Mouse (Mus musculus): ENCODE measurements around the gene Spink4.

Spink4 gene

DNA sequence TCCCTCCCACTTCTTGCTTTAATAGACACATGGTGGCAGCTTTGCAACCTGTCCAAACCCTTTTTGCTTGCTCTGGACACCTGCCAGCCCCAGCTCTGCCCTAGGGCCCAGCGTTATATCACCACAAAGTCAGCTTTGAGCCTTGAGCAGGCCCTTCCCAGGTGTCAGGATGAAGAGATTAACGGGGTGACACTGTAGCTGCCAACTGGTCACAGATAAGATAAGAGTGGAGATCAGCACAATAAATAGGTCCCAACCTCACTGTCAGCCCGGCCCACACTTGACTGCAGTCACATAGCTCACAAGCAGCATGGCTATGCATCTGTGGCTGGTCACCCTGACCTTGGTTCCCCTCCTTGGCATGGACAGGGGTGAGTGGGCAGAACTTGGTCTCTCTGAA lies at the start of gene Spink4:
TSS of gene Spink4 (plus strand) at position 268 of the 400 bp plus-strand sequence.
- no peak for DNase-seq

DNA sequence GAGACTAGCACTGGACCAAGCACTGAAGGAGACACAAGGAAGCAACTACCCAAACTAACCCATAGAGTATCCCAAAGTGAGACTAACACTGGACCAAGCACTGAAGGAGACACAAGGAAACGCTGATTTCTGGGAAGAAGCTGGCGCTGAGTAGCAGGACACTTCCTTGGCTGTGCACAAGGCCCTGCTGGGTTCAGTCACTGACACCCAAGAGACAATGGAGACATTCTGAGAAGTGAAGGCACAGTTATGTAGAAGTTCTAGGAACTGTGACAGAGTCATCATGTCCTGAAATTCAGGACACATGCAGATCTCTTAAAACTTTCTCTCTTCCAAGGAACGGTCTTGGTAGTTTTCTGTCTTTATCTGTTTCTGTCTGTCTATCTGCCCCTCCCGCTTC lies 49.6 kb upstream of the Spink4 start:
- DNase-seq, result no peak

DNA sequence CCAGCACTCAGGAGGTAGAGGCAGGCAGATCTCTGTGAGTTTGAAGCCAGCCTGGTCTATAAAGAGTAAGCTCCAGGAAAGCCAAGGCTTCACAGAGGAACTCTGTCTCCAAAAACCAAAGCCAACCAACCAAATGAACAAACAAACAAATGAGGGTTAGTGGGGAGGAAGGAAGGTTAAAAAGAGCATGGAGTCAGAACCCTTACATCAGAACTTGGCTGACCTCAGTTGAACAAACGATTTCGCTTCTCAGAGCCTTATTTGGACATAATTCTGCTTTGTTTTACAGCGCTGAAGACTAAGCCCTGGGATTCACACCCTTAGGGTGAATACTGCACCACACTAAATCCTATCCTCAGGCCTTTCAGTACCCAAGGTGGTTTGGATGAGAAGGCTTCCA lies 47.7 kb upstream of the Spink4 start:
- DNase-seq, result no peak

DNA sequence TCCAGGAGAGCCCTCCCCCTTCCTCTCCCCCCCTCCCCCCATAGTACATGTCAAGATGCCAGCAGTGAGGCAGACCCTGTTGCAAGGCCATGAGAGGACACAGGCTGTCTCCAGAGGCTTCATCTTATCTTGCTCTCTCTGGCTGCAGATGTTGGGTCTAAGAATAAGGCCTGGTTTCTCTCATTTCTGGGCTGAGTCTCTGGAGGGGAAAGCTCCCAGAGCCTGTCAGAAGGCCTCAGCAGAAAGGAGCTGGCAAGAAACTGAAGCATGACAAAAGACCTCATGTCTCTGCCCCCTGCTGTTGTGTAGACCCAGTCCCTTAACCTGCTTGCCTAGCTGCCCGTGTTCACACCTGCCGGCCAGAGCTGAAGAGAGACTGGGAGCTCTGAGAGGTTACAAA lies 46.5 kb upstream of the Spink4 start:
- no peak for DNase-seq

DNA sequence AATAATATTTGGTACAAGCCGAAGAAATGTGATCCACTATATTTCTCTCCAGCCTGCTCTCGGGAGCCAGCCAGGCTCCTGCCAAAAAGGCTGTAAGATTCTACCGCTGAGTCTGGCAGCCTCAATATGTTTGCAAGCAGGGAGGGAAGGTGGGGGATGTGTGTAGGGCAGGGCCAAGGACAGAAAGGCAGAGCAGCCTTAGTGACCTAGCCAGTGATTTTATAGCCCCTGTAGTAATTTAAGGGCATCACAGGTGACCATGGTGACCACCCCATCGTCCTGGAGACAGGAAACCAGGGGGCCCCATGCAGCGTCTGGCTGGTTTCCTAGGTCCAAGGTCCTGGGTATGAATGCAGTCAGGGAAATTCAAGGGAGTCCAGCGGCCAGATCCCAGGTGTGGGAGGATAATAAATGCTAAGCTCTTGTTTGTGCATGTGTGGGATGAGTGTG lies 45.7 kb upstream of the Spink4 start:
- DNase-seq, result peak; percentile 53

DNA sequence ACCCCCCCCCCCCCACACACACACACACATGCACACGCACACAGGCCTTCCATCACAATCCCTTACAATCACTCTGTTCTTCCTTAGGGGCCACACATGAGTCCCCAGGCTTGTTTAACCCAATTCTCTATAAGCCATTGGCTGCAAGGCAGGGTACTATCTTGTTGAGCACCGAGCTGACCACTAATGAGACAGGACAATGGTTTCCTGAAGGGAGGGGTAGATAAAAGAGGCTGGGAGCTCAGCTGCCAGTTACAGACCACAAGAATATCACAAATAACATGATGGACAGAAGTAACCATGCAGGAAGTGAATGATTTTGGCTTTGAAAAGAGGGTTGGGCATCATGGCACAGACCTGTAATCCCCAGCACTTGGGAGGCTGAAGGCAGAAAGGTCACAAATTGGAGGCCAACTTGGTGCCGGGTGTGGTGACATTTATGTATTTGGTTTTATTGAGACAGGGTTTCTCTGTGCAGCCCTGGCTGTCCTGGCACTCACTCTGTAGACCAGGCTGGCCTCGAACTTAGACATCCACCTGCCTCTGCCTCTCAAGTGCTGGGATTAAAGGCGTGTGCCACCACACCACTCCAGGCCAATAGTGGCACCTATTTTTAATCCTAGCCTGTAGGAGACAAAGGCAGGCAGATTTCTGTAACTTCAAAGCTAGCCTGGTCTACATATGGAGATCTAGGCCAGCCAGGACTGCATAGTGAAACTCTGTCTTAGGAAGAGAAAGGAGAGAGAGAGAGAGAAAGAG lies 44.9 kb upstream of the Spink4 start:
- DNase-seq, result no peak

DNA sequence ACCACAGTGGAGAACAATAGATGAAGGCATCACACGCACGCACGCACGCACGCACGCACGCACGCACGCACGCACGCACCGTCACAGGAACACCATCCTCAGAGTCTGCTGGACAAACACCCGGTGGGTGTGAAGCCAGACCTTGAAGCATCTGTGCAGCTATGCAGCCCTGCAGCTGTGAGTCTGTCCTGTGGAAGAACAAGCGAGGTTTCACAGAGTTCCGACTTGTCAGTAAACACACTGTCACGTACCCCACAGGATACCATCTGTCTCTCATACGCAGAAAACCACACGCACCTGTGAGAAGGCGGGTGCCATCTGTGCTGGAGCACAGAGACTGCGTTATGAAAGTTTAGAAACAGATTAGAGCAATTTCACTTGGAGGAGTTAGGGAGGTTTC lies 44.0 kb upstream of the Spink4 start:
- DNase-seq, result no peak

DNA sequence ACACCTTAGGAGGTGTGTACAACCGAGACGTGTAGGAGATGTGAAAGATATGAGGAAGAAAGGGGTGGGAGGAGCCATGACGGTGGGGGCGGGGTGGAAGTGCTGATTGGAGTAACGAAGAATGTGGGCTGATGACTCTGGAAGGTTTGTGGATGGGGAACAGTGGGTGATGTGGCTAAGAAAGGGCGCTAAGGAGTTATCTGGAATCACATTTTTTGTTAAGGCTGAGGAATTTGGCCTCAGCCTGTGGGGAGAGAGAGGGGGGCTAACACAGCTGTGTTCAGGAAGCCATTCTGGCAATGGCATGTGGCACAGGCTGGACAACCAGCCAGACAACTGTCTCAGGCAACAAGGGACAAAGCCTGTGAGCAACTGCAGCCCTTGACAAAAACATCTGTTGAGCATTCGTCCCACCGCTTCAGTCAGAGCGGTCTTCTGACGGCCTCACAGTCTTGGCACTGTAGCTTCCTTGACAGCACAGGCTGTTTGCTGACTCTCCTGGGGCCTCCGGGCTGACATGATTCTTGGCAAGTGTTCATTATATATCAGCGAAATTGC lies 43.0 kb upstream of the Spink4 start:
- DNase-seq, result no peak

DNA sequence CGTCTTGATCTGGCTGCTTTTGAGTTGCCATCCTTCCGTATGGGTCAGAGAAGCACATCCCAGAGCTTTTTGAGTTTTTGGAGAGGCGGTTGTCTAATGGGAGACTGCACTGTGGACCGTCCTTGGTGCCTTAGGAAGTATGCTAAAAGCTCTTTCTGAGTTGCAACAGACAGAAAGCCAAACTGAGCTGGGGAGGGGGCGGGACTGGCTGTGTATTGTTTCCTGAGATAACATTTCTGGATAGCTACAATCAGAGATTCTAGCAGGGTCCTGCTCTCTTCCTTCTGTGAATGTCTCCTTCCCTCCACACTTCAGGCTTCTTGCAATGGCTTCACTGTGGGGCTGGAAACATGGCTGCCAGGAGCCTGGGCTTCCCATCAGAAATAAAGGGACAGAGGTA lies 42.3 kb upstream of the Spink4 start:
- DNase-seq, result no peak

DNA sequence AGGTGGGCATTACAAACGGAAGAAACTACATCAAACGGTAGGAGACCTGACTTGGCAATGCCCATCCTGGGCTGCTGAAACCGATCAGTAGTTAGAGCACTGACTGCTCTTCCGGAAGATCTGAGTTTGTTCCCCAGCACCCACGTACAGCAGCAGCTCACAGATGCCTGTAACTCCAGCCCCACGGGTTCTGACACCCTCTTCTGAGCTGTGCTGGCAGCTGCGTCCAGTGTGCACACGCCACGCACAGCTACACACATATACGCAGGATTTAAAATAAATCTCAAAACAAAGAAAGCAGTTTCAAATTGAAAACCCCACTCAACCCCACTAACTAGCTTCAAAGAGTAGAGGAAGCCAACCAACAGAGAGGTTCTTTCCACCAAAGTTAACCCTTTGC lies 36.7 kb upstream of the Spink4 start:
- DNase-seq, result no peak

DNA sequence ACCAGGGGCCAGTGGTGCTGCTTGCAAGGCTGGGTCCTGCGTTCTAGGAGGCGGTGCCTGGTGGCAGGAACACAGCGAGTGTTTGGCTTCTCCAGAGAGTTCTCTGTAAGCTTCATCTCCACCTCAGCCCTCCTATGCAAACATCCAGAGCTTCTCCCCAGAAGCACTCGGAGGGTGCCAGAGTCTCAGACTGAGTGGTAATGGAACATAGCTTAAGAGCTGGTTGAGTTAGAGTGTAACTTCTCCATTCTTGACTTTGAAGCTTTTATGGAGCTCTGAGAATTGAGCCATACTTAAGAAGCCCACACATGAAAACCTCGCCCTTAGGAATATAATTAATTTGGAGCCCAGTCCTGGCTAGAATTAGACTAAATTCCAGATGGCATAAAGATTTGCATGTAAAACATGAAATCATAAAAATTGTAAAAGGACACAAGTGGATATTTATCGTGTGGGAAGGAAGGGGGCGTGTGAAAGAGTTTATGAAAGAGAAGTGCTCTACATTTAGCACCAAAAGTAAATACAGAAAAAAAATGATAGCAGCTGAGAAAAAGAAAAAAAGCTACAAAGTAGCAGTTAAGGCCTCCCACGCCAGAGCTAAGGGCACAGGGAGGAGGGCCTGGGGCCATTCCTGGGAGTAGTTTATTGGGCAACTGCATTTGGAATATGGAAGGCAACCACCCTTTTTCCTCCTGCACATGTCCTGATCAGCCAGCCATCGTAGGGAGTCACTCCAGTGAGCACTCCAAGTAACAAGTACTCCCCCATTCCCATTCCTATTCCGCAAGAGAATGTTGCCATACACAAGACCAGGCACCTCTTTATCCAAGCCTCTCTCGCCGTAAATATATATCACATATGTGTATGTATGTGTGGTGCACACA lies 35.3 kb upstream of the Spink4 start:
- DNase-seq, result no peak

DNA sequence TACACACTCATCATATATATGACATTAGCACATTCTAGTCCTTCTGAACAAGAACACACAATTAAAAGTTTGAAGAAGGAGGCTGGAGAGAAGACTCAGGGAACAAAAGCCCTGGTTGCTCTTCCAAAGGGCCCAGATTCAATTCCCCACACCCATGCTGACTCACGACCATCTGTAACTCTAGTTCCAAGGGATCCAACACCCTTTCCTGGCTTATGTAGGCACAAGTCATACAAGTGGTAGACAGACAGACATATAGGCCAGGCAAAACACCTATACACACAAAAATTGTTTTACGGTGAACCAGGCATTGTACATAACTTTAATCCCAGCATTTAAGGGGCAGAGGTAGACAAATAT lies 34.7 kb upstream of the Spink4 start:
- DNase-seq, result no peak

DNA sequence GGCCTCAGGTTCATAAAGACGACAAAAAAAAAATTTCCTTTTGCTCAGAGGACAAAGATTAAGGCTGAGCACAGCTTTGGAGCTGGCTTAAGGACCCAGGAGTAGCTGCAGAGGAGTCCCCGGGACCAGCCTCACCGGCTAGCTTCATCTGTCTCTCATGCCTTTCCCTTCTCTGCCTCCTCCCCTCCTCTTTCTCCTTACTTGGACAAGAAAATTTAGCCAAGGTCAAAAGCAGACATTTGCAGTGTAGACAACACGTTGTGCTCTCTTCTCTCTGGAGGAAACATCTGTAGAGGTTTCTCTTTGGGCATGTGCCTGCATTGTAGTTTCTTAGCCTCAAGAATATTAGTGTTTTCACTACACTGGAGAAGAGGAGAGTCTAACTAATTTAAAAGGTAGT lies 34.0 kb upstream of the Spink4 start:
- no peak for DNase-seq

DNA sequence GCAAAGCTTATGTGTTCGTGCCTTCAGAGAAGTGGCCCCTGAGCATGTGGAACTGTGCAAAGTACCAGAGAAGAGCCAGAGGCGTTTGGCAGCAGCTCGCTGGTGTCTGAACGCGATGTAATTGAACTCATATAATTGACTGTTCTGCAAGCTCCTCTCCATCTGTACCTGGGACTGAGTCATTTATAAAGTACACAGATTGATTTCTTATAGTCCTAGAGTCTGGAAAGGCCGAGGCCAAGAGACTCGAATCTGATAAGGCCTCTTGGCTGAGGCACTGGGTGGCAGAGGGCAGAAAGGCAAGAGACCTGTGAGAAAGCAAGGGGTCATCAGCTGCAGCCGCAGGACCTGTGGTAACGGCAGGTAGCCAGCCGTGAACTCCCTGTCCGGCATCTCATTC lies 31.0 kb upstream of the Spink4 start:
- DNase-seq, result no peak

DNA sequence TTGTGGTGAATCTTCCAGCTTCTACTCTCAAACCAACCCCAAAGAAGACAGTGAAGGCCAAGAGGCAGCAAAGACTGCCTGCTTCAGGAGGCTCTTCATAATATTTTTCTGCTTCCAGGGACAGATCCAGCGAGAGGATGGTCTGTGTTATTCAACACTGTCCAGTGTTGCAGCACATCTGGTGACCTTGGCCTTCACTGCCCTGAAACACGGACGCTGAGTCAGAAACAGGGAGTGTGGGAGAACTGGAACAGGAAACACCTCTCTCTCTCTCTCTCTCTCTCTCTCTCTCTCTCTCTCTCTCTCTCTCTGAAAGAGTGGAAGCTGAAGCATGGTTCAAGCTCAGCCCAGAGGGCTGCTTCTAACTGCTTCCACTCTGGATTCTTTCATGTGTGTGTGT lies 30.6 kb upstream of the Spink4 start:
- no peak for DNase-seq

DNA sequence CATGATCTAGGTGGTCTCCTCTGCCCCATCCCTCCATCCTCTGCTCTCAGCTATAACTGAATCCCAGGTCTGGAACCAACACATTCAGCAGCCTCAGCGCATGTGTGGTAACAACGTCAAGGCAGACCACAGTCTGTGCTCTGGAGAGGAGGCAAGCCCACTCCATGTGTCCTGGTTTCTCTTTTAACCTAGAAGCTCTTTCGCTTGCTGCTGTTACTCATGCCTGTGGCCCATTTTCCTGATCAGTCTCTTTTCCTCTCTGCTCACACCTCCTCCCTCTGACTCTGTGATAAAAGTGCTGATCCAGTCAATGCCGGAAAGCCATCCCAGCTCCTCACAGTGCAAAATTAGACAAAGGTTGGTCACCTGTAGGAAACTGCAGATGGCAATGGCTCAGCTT lies 29.9 kb upstream of the Spink4 start:
- DNase-seq, result no peak

DNA sequence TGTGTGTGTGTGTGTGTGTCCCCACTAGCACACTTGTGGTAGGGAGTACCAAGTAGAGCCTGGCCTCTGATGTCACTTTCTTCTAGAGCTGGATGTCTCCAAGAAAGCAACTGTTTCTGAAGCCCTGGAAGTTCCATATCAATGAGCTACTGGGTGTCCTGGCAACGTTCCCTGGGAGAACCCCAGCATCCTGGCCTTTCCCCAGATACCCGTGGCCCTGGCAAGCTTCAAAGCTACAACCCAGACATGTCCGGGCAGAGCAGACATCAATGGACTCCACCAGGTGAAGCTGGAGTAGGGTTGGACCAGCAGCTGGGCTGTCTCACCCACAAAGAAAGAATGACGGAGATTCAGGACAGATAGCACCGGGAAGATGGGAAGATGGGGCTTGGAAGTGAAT lies 28.6 kb upstream of the Spink4 start:
- no peak for DNase-seq

DNA sequence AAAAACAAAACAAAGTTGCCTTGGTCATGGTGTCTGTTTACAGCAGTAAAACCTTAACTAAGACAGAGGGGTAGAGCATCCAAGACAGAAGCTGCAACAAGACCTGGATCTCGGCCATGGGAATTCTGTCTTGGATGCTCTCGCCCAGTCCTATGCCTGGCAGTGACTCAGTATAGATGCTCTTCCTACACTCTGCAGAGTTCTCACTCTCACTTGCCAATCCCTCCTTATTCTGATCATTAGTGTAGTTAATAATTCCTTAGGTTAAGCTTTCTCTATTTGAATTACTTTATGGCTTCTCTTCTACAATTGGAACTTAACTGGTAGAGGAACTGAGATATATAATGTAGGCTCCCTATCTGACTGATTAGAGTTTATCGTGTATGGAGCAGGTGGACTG lies 24.7 kb upstream of the Spink4 start:
- no peak for DNase-seq

DNA sequence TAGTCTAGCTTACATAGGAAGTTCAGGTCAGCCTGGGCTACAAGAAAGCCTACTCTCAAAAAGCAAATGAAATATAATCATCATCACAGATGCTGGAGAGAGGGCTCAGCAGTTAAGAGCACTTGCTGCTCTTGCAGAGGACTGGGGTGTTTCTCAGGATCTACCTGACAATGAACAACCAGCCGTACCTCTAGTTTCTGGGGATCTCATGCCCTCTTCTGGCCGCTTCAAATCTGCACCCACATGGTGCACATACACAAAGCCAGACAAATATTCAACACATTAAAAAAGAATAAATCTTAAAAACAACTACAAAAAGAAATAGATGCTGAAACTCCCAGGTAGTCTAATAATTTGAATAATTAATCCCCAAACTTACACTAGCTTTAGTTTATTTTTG lies 24.2 kb upstream of the Spink4 start:
- no peak for DNase-seq

DNA sequence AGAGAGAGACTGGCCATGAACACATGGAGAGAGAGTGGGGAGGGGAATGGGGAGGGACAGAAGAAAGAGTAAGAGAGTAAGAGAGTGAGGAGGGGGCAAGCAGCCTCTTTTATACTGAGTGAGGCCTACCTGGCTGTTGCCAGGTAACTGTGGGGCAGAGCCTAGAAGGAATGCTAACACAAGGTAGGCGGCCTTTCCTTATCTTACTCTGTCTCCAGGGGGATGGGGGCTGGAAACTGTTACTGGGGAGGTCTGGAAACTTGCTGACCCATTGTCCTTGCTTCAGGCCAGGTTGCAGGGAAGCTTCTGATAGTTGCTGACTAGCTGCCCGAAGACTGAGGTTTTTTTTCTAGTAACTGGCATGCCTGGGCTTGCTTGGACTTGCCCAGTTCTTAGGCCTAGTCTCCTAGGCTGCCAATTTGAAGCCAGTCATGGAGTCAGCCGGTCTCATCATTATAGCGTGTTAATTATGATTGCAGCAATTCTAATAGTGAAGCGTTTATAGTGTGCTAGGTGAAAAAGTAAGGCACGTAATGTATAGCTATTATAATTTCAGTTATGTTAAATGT lies 21.3 kb upstream of the Spink4 start:
- no peak for DNase-seq

DNA sequence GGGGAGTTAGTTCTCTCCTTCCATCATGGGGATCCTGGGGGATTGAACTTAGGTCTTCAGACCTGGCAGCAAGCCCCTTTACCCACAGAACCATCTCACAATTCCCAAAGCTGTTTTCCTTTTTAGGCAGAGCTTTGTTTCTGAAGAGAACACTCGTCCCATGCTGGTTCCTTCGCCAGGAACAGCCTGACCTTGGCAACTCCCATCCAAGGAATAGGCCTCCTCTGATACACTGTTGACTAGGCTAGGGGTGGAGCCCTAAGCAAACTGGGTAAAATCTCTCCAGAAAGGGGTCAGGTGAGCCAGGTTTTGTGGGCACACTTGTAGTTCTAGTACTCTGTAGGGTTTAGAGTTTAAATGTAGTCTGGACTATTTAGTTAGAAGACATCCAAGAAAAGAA lies 20.6 kb upstream of the Spink4 start:
- DNase-seq, result no peak

DNA sequence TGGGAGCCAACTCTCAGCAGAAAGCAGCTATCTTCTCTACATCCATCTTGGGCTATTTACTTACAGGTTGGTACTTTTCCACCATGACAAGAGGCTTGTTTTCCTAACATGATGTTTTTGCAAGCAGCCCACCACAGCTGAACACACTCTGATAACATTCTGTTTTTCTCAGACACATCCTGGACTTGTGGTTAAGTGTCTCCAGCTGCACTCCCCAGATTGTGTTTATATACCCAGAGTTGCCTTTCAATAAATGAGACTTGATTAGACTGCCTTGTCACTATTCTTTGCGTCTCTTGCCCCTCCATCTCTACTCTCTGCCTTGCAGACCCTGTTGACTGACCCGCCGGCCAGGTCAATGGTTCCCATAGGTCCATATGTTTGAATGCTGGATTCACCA lies 19.8 kb upstream of the Spink4 start:
- no peak for DNase-seq

DNA sequence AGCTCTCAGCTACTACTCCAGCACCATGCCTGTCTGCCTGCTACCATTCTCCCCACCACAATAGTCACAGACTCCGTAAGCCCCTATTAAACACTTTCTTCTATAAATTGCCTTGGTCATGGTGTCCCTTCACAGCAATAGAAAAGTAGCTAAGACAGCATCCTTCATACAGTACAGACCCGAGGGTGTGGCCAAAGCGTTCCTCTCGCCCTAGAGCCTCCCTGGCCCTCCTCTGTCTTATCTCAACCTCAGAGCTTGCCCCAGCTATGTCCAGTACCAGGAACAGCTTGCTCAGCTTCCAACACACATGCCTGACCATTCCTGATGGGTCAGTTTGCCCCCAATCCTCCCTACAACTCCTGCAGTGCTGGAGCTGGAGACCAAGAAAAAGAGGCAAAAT lies 19.2 kb upstream of the Spink4 start:
- no peak for DNase-seq

DNA sequence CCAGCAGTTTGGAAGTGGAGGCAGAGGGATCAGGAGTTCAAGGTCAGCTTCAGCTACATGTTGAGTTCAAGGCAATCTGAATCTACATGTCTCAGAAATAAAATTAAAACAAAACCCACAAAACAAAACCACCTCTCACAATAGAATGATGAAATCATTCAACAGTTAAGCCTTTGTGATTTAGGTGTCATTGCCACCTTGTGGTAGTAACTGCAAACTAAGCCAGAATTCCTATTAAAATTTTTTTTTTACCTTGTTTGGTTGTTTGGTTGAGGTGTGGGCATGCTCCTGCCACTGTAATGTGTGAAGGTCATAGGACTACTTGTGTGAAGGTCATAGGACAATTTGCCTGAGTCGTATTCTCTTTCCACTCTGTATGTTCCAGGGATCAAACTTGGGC lies 13.6 kb upstream of the Spink4 start:
- no peak for DNase-seq
